Mouse (Mus musculus) liver, postnatal 0 days (tissue): ENCODE results near the gene Golph3.

Experiments
- CTCF ChIP-seq: sonication (generic); IDR thresholded peaks from 2 replicates; pipeline ENCODE4 v1.5.1; 2016; ENCODE audit warnings: antibody characterized with exemption, low read depth
- EP300 ChIP-seq: IDR thresholded peaks from 2 replicates; pipeline ENCODE4 v1.6.1; 2016; ENCODE audit warnings: antibody characterized with exemption, low read depth, mild to moderate bottlenecking

DNA sequence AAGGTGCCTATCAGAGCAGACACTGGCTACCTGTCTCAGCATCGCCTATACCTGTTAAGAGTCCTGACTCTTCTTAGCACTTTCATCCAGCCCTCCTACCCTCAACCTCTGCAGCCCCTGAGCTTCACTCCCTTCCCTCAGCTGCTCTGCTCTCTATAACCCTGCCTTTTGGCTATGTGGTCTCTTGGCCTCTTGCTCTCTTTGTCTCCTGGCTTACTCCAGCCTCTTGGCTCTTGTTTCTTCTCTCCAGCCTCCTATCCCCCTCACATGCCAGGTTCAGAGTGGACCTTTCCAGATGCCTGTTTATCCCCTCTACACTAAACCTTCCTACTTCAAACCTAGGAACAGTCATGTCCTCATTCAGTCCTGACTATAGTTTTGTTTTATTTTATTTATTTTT is 3.1 kb downstream of the Golph3 start:
- TF ChIP-seq CTCF (no peak), EP300 (no peak)
